Mouse (Mus musculus) brain, embryonic 14.5 days (tissue): ENCODE results near the gene Gm20843. TPM values are rescaled to one million over a fixed set of nuclear protein-coding genes. Genes with fewer than 3 reads are reported as not detected.
"Not testable (repeated sequence)": the region's sequence is repeated elsewhere in the genome, so short reads cannot be mapped to it uniquely, and the experiment has no call there.

Experiments
- DNase-seq: peaks from one replicate; pipeline ENCODE4 v3.0.0-alpha.2; 2011; ENCODE audit warnings: low read depth
- polyA plus RNA-seq: library from polyadenylated mRNA; depleted of rRNA; stranded (reverse); fragments of >200 nt; gene quantifications from 2 replicates; pipeline ENCODE4 v1.2.3, GENCODE M21; 2012; rRNA removed

The Gm20843 gene
- polyA plus RNA-seq: not detected in 2 replicates

DNA sequence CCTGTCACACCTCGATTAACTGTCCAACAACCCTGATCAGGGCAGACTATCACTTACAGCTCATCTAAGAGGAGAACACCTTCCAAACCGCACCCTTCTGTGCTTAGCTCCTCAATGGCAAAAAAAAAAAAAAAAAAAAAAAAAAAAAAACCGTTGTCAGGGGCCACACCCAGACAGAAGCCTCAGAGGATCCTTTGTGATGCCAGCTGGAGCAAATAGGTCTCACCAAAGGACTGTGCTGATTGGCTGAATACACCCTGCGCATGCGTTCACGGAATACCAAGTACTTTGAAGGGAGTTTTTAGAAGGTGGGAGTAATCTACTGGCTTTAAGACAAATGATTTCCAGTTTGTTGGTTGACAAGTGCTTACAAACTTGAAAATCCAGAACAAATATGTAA lies at the start of gene Gm20843:
Gm20843 (minus strand) TSS at position 101 of the 400 bp plus-strand sequence.
- DNase-seq: not testable (repeated sequence)
